Mouse (Mus musculus): ENCODE data around the gene Gm13698. TPM values are rescaled to one million over a fixed set of nuclear protein-coding genes. Genes with fewer than 3 reads are reported as not detected.
"Not testable (repeated sequence)": the region's sequence is repeated elsewhere in the genome, so short reads cannot be mapped to it uniquely, and the experiment has no call there.

Gm13698 gene
- 3.7 and 5.8 TPM in 2 replicates for total RNA-seq (2012; rRNA removed)

GRCm38 (mm10) chr2:83955393-83955792 lies at the start of gene Gm13698:
Gene Gm13698, plus strand, starts transcription at chr2:83955693.
- H3K9me3 ChIP-seq (ENCODE audit: control insufficient read depth, insufficient read depth, low read depth, low read length); H3K4me3 ChIP-seq (ENCODE audit: insufficient read depth in 1 of 2, low read depth in 1 of 2, low read length in 2 of 2, poor library complexity in 1 of 2, severe bottlenecking in 1 of 2); H3K9ac ChIP-seq (ENCODE audit: insufficient read depth, low read depth, low read length, poor library complexity, severe bottlenecking); in situ Hi-C loops (cut with MboI; ENCODE audit: low sequenced_read_pairs in 2 of 2, unreplicated experiment in 2 of 2); H3K4me1 ChIP-seq (ENCODE audit: control insufficient read depth in 2 of 2, insufficient read depth in 2 of 2, low read length in 2 of 2, poor library complexity in 1 of 2); DNase-seq (ENCODE audit: low read depth, low spot score); H3K36me3 ChIP-seq (ENCODE audit: control insufficient read depth, insufficient read depth, low read length, poor library complexity, severe bottlenecking); H3K27ac ChIP-seq (ENCODE audit: insufficient read depth, low read depth, low read length, poor library complexity, severe bottlenecking): not testable (repeated sequence)

GRCm38 (mm10) chr2:83929478-83930088 lies 25.9 kb upstream of the Gm13698 start:
- no peak overlapping the region for H3K4me3 ChIP-seq (ENCODE audit: insufficient read depth in 1 of 2, low read depth in 1 of 2, low read length in 2 of 2, poor library complexity in 1 of 2, severe bottlenecking in 1 of 2)
- no peaks in the 10 kb centered on the region for H3K9me3 ChIP-seq (ENCODE audit: control insufficient read depth, insufficient read depth, low read depth, low read length)
- no peaks in the 10 kb centered on the region for H3K36me3 ChIP-seq (ENCODE audit: control insufficient read depth, insufficient read depth, low read length, poor library complexity, severe bottlenecking)
- no peak overlapping the region for H3K27ac ChIP-seq (ENCODE audit: insufficient read depth, low read depth, low read length, poor library complexity, severe bottlenecking)
- TF ChIP-seq HCFC1 (IDR thresholded peaks at IDR 0.05; ENCODE audit: borderline replicate concordance, insufficient read depth, low read length), result no peak
- H3K4me1 ChIP-seq (ENCODE audit: control insufficient read depth in 2 of 2, insufficient read depth in 2 of 2, low read length in 2 of 2, poor library complexity in 1 of 2), result no peaks in the 10 kb centered on the region
- in situ Hi-C loops (cut with MboI; ENCODE audit: low sequenced_read_pairs in 2 of 2, unreplicated experiment in 2 of 2), result no loop called here
- DNase-seq (ENCODE audit: low read depth, low spot score), result no peak
- H3K9ac ChIP-seq (ENCODE audit: insufficient read depth, low read depth, low read length, poor library complexity, severe bottlenecking), result no peak overlapping the region

- Histone ChIP-seq H3K9me3 (ENCODE audit: control insufficient read depth, insufficient read depth, low read depth, low read length) (no peaks in the 10 kb centered on the region), H3K4me1 (ENCODE audit: control insufficient read depth in 2 of 2, insufficient read depth in 2 of 2, low read length in 2 of 2, poor library complexity in 1 of 2) (no peaks in the 10 kb centered on the region), H3K9ac (ENCODE audit: insufficient read depth, low read depth, low read length, poor library complexity, severe bottlenecking) (no peak within 1 kb of the TSS), H3K27ac (ENCODE audit: insufficient read depth, low read depth, low read length, poor library complexity, severe bottlenecking) (no peak within 1 kb of the TSS), H3K36me3 (ENCODE audit: control insufficient read depth, insufficient read depth, low read length, poor library complexity, severe bottlenecking) (no peaks in the 10 kb centered on the region), H3K4me3 (ENCODE audit: insufficient read depth in 1 of 2, low read depth in 1 of 2, low read length in 2 of 2, poor library complexity in 1 of 2, severe bottlenecking in 1 of 2) (no peak within 1 kb of the TSS; a peak in 2 of 4 replicates)
- DNase-seq (ENCODE audit: low read depth, low spot score), result peak; percentile 54
- no peak for TF ChIP-seq CHD2 (IDR thresholded peaks at IDR 0.05; ENCODE audit: low read depth, low read length)
- no peak for TF ChIP-seq MAFK (IDR thresholded peaks at IDR 0.05; ENCODE audit: insufficient read depth, low read depth, low read length)
- no peak for TF ChIP-seq ZC3H11A (IDR thresholded peaks at IDR 0.05; ENCODE audit: borderline replicate concordance, low read depth, low read length)
- no peak for TF ChIP-seq ZNF384 (IDR thresholded peaks at IDR 0.05; ENCODE audit: low read depth, low read length)
- TF ChIP-seq HCFC1 (IDR thresholded peaks at IDR 0.05; ENCODE audit: borderline replicate concordance, insufficient read depth, low read length), result no peak
- in situ Hi-C loops (cut with MboI; ENCODE audit: low sequenced_read_pairs in 2 of 2, unreplicated experiment in 2 of 2), result no loop called here
Measured at GRCm38 (mm10) chr2:83940931-83941361, 14.5 kb upstream of the Gm13698 start, which contains the start of gene Zswim2. Gene Zswim2, minus strand, starts transcription at chr2:83941228.

GRCm38 (mm10) chr2:83941378-83941777 lies 14.1 kb upstream of the Gm13698 start:
- Histone ChIP-seq H3K4me3 (ENCODE audit: insufficient read depth in 1 of 2, low read depth in 1 of 2, low read length in 2 of 2, poor library complexity in 1 of 2, severe bottlenecking in 1 of 2) (no peak overlapping the region), H3K4me1 (ENCODE audit: control insufficient read depth in 2 of 2, insufficient read depth in 2 of 2, low read length in 2 of 2, poor library complexity in 1 of 2) (no peaks in the 10 kb centered on the region), H3K27ac (ENCODE audit: insufficient read depth, low read depth, low read length, poor library complexity, severe bottlenecking) (no peak overlapping the region), H3K36me3 (ENCODE audit: control insufficient read depth, insufficient read depth, low read length, poor library complexity, severe bottlenecking) (no peaks in the 10 kb centered on the region), H3K9ac (ENCODE audit: insufficient read depth, low read depth, low read length, poor library complexity, severe bottlenecking) (no peak overlapping the region), H3K9me3 (ENCODE audit: control insufficient read depth, insufficient read depth, low read depth, low read length) (no peaks in the 10 kb centered on the region)
- DNase-seq (ENCODE audit: low read depth, low spot score), result no peak
- in situ Hi-C loops (cut with MboI; ENCODE audit: low sequenced_read_pairs in 2 of 2, unreplicated experiment in 2 of 2), result no loop called here
- TF ChIP-seq MAFK (IDR thresholded peaks at IDR 0.05; ENCODE audit: insufficient read depth, low read depth, low read length) (no peak), ZNF384 (IDR thresholded peaks at IDR 0.05; ENCODE audit: low read depth, low read length) (no peak), HCFC1 (IDR thresholded peaks at IDR 0.05; ENCODE audit: borderline replicate concordance, insufficient read depth, low read length) (no peak), ZC3H11A (IDR thresholded peaks at IDR 0.05; ENCODE audit: borderline replicate concordance, low read depth, low read length) (no peak), CHD2 (IDR thresholded peaks at IDR 0.05; ENCODE audit: low read depth, low read length) (no peak)

- no peak overlapping the region for H3K4me3 ChIP-seq (ENCODE audit: insufficient read depth in 1 of 2, low read depth in 1 of 2, low read length in 2 of 2, poor library complexity in 1 of 2, severe bottlenecking in 1 of 2)
- no peaks in the 10 kb centered on the region for H3K36me3 ChIP-seq (ENCODE audit: control insufficient read depth, insufficient read depth, low read length, poor library complexity, severe bottlenecking)
- H3K27ac ChIP-seq (ENCODE audit: insufficient read depth, low read depth, low read length, poor library complexity, severe bottlenecking), result no peak overlapping the region
- no peaks in the 10 kb centered on the region for H3K9me3 ChIP-seq (ENCODE audit: control insufficient read depth, insufficient read depth, low read depth, low read length)
- no peak for DNase-seq (ENCODE audit: low read depth, low spot score)
- no peaks in the 10 kb centered on the region for H3K4me1 ChIP-seq (ENCODE audit: control insufficient read depth in 2 of 2, insufficient read depth in 2 of 2, low read length in 2 of 2, poor library complexity in 1 of 2)
- in situ Hi-C loops (cut with MboI; ENCODE audit: low sequenced_read_pairs in 2 of 2, unreplicated experiment in 2 of 2), result no loop called here
- TF ChIP-seq ZC3H11A (IDR thresholded peaks at IDR 0.05; ENCODE audit: borderline replicate concordance, low read depth, low read length) (no peak), CHD2 (IDR thresholded peaks at IDR 0.05; ENCODE audit: low read depth, low read length) (no peak), ZNF384 (IDR thresholded peaks at IDR 0.05; ENCODE audit: low read depth, low read length) (no peak), MAFK (IDR thresholded peaks at IDR 0.05; ENCODE audit: insufficient read depth, low read depth, low read length) (no peak), HCFC1 (IDR thresholded peaks at IDR 0.05; ENCODE audit: borderline replicate concordance, insufficient read depth, low read length) (no peak)
- H3K9ac ChIP-seq (ENCODE audit: insufficient read depth, low read depth, low read length, poor library complexity, severe bottlenecking), result no peak overlapping the region
Measured at GRCm38 (mm10) chr2:83941792-83942191, 13.7 kb upstream of the Gm13698 start.

- H3K9ac ChIP-seq (ENCODE audit: insufficient read depth, low read depth, low read length, poor library complexity, severe bottlenecking); DNase-seq (ENCODE audit: low read depth, low spot score); H3K36me3 ChIP-seq (ENCODE audit: control insufficient read depth, insufficient read depth, low read length, poor library complexity, severe bottlenecking); H3K4me1 ChIP-seq (ENCODE audit: control insufficient read depth in 2 of 2, insufficient read depth in 2 of 2, low read length in 2 of 2, poor library complexity in 1 of 2); in situ Hi-C loops (cut with MboI; ENCODE audit: low sequenced_read_pairs in 2 of 2, unreplicated experiment in 2 of 2); H3K4me3 ChIP-seq (ENCODE audit: insufficient read depth in 1 of 2, low read depth in 1 of 2, low read length in 2 of 2, poor library complexity in 1 of 2, severe bottlenecking in 1 of 2); H3K27ac ChIP-seq (ENCODE audit: insufficient read depth, low read depth, low read length, poor library complexity, severe bottlenecking); H3K9me3 ChIP-seq (ENCODE audit: control insufficient read depth, insufficient read depth, low read depth, low read length): not testable (repeated sequence)
Measured at GRCm38 (mm10) chr2:83961203-83961602, 5.7 kb downstream of the Gm13698 start, which contains the start of gene Gm13693. Gene Gm13693, plus strand, starts transcription at chr2:83961503.

GRCm38 (mm10) chr2:83967013-83967412 lies 11.5 kb downstream of the Gm13698 start, which contains the start of gene Gm13695:
Gene Gm13695, plus strand, starts transcription at chr2:83967313.
- H3K36me3 ChIP-seq (ENCODE audit: control insufficient read depth, insufficient read depth, low read length, poor library complexity, severe bottlenecking); in situ Hi-C loops (cut with MboI; ENCODE audit: low sequenced_read_pairs in 2 of 2, unreplicated experiment in 2 of 2); DNase-seq (ENCODE audit: low read depth, low spot score); H3K9me3 ChIP-seq (ENCODE audit: control insufficient read depth, insufficient read depth, low read depth, low read length); H3K27ac ChIP-seq (ENCODE audit: insufficient read depth, low read depth, low read length, poor library complexity, severe bottlenecking); H3K4me1 ChIP-seq (ENCODE audit: control insufficient read depth in 2 of 2, insufficient read depth in 2 of 2, low read length in 2 of 2, poor library complexity in 1 of 2); H3K4me3 ChIP-seq (ENCODE audit: insufficient read depth in 1 of 2, low read depth in 1 of 2, low read length in 2 of 2, poor library complexity in 1 of 2, severe bottlenecking in 1 of 2); H3K9ac ChIP-seq (ENCODE audit: insufficient read depth, low read depth, low read length, poor library complexity, severe bottlenecking): not testable (repeated sequence)

Measured in ES-E14 (cell line).